Mouse (Mus musculus): ENCODE results near the gene Zfp93. TPM values are rescaled to one million over a fixed set of nuclear protein-coding genes. Genes with fewer than 3 reads are reported as not detected.
A peak's percentile ranks its signal among the peaks of the same experiment; 100 is the strongest.

Gene Zfp93
- polyA plus RNA-seq (2016; fragmentation: Nextera tagmentation; extraction: Ambion mirVana): 1.9 and 2.2 TPM in 2 replicates

GRCm38 (mm10) chr7:24270288-24270672 is at the start of gene Zfp93:
TSS of gene Zfp93 (plus strand) at chr7:24270420.
- H3K27ac ChIP-seq: peak within 1 kb of the TSS; percentile 60; the same call in 1 of the 2 replicates
- under 1% methylated on average over 12 of the region's 12 CpGs for WGBS (ENCODE audit: insufficient replicate concordance)

GRCm38 (mm10) chr7:24237040-24237791 is 33.0 kb upstream of the Zfp93 start, which contains the start of gene Zfp109:
TSS of gene Zfp109 (minus strand) at chr7:24237560.
- no peaks in the 10 kb centered on the region for H3K27me3 ChIP-seq (replicated peaks)

More at GRCm38 (mm10) chr7:24270288-24270672, at the start of gene Zfp93:
- H3K4me3 ChIP-seq: peak within 1 kb of the TSS; percentile 65
- H3K9ac ChIP-seq: peak within 1 kb of the TSS; percentile 66
- ATAC-seq: peak; percentile 90
- peaks cover 19% of the 10 kb centered on the region for H3K36me3 ChIP-seq
- H3K27me3 ChIP-seq (replicated peaks): no peaks in the 10 kb centered on the region
- H3K9me3 ChIP-seq (replicated peaks): no peaks in the 10 kb centered on the region
- peak within 1 kb of the TSS; percentile 79 for H3K4me2 ChIP-seq
- H3K4me1 ChIP-seq: peaks cover 11% of the 10 kb centered on the region; the same call in 1 of the 2 replicates

GRCm38 (mm10) chr7:24253779-24254615 is 16.2 kb upstream of the Zfp93 start:
- H3K27ac ChIP-seq: no peak overlapping the region
- H3K4me1 ChIP-seq: peaks cover 13% of the 10 kb centered on the region
- peak overlapping the region; percentile 66 for H3K4me2 ChIP-seq
- H3K4me3 ChIP-seq: peak overlapping the region; percentile 57; the same call in 1 of the 2 replicates
- H3K27me3 ChIP-seq (replicated peaks): no peaks in the 10 kb centered on the region
- no peak overlapping the region for H3K9ac ChIP-seq
- ATAC-seq: peak; percentile 10; the same call in 1 of the 2 replicates
- WGBS (ENCODE audit: insufficient replicate concordance): 64% methylated on average over 9 of the region's 9 CpGs
- H3K9me3 ChIP-seq (replicated peaks): no peaks in the 10 kb centered on the region
- H3K36me3 ChIP-seq: no peaks in the 10 kb centered on the region

More at GRCm38 (mm10) chr7:24237040-24237791, 33.0 kb upstream of the Zfp93 start, which contains the start of gene Zfp109:
- ATAC-seq: peak; percentile 82
- peaks cover 13% of the 10 kb centered on the region for H3K4me1 ChIP-seq
- no peak within 1 kb of the TSS for H3K27ac ChIP-seq
- H3K36me3 ChIP-seq: peaks cover 22% of the 10 kb centered on the region
- peak within 1 kb of the TSS; percentile 73 for H3K9ac ChIP-seq
- peak within 1 kb of the TSS; percentile 74 for H3K4me2 ChIP-seq
- WGBS (ENCODE audit: insufficient replicate concordance): 3% methylated on average over 28 of the region's 28 CpGs
- H3K9me3 ChIP-seq (replicated peaks): no peaks in the 10 kb centered on the region
- peak within 1 kb of the TSS; percentile 73 for H3K4me3 ChIP-seq

DNA sequence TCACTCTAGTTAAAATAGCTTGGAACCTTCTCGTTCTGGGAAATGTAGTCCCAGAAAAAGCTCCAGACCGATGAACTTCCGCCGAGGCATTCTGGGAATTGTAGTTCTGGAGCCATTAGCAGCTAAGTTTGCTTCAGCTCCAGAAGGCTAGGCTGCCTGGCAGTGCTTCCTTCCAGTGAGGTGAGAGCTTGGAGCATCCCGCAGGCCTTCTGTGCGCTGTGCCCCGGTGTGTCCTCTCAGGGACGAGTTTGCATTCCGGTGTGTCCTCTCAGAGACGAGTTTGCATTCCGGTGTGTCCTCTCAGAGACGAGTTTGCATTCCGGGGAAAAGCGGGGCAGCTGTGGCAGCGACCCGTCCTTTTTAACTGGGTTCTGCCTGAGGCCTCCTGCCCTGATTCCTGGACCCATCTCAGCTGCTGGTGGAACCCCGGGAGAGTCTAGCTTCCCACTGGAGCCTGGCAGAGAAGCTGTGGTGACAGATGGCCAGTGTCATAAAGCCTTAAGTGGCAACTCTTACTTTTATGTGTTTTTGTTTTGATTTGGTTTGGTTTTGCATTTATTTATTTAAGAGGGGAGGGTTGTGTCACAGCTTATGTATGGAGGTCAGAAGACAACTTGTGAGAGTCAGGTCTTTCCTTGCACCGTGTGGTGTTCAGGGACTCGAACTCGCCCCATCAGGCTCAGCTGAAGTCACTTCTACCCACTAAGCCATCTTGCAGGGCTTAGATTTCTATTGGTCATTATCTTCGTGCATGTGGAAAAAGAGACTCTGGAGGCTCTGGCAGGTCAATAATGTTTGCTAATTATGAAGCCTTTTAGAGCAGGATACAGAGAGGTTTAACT is 15.4 kb upstream of the Zfp93 start, which contains the start of gene Zfp108:
Zfp108 (plus strand) TSS at position 162 of the 842 bp plus-strand sequence.
- peak within 1 kb of the TSS; percentile 66 for H3K4me2 ChIP-seq
- 19% methylated on average over 21 of the region's 21 CpGs for WGBS (ENCODE audit: insufficient replicate concordance)
- H3K27ac ChIP-seq: no peak within 1 kb of the TSS
- H3K4me1 ChIP-seq: peaks cover 13% of the 10 kb centered on the region
- peak within 1 kb of the TSS; percentile 61 for H3K9ac ChIP-seq
- peak within 1 kb of the TSS; percentile 57 for H3K4me3 ChIP-seq
- no peaks in the 10 kb centered on the region for H3K27me3 ChIP-seq (replicated peaks)
- H3K9me3 ChIP-seq (replicated peaks): no peaks in the 10 kb centered on the region
- ATAC-seq: peak; percentile 81
- peaks cover 2% of the 10 kb centered on the region; the same call in 1 of the 2 replicates for H3K36me3 ChIP-seq

GRCm38 (mm10) chr7:24259306-24259999 is 10.8 kb upstream of the Zfp93 start:
- ATAC-seq: no peak
- Histone ChIP-seq H3K4me1 (peaks cover 8% of the 10 kb centered on the region), H3K4me3 (no peak overlapping the region), H3K4me2 (no peak overlapping the region), H3K27ac (no peak overlapping the region), H3K9me3 (replicated peaks) (no peaks in the 10 kb centered on the region), H3K9ac (no peak overlapping the region), H3K27me3 (replicated peaks) (no peaks in the 10 kb centered on the region), H3K36me3 (peaks cover 7% of the 10 kb centered on the region)
- WGBS (ENCODE audit: insufficient replicate concordance): 70% methylated on average over 13 of the region's 13 CpGs

- WGBS (ENCODE audit: insufficient replicate concordance): 72% methylated on average over 4 of the region's 4 CpGs
- Histone ChIP-seq H3K27ac (no peak overlapping the region), H3K36me3 (peaks cover 7% of the 10 kb centered on the region), H3K4me2 (no peak overlapping the region), H3K27me3 (replicated peaks) (no peaks in the 10 kb centered on the region), H3K4me1 (peaks cover 4% of the 10 kb centered on the region; the same call in 1 of the 2 replicates), H3K9ac (no peak overlapping the region), H3K4me3 (no peak overlapping the region), H3K9me3 (replicated peaks) (no peaks in the 10 kb centered on the region)
- ATAC-seq: no peak
Measured at GRCm38 (mm10) chr7:24260000-24260312, 10.3 kb upstream of the Zfp93 start.

DNA sequence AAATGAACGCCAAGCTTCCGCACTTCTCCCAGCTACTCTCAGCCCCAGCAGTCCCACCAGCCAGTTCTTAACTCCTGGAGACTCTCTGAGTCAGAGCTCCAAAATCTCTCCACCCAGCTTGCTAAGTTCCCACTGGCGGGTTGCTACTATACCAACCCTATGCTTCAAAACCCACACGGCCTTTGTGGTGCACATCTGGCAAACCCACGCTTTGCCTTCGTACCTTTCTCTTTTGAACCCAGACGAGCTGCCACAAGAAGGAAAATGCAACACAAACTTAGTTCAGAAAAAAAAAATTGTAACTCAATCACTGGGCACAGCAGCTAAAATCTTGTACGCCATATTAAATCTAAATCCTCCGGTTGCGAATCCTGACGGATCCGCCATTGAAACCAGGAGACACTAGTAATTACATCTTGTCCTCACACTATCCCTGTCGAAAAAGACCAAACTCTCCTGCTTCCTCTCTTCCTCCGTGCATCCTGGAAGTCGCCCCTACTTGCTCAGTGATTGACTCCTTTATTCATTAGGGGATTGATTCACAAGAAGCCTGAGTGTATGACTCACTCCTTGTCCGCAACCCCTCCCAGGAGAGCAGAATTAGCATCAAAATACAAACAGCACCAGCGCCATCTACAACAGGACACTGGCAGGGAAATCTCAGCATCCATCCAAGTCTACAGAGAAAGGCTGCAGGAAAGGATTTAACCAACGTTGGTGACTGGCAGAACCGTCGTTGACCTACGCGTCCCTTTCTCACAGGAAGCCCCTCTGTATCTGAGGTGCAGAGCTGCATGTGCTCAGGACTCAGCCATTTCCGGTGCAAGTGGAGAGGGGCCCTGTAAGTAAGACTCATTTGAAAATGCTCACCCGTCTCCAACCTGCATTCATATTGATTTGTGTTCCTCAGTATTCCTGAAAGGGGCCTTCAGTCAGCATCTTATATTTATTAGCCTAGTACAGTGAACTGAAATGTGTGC is 1.8 kb upstream of the Zfp93 start:
- Histone ChIP-seq H3K27ac (no peak overlapping the region), H3K27me3 (replicated peaks) (no peaks in the 10 kb centered on the region), H3K4me1 (peaks cover 11% of the 10 kb centered on the region; the same call in 1 of the 2 replicates), H3K4me3 (no peak overlapping the region), H3K36me3 (peaks cover 1% of the 10 kb centered on the region; the same call in 1 of the 2 replicates), H3K9ac (no peak overlapping the region), H3K9me3 (replicated peaks) (no peaks in the 10 kb centered on the region), H3K4me2 (no peak overlapping the region)
- 66% methylated on average over 24 of the region's 24 CpGs for WGBS (ENCODE audit: insufficient replicate concordance)
- no peak for ATAC-seq

DNA sequence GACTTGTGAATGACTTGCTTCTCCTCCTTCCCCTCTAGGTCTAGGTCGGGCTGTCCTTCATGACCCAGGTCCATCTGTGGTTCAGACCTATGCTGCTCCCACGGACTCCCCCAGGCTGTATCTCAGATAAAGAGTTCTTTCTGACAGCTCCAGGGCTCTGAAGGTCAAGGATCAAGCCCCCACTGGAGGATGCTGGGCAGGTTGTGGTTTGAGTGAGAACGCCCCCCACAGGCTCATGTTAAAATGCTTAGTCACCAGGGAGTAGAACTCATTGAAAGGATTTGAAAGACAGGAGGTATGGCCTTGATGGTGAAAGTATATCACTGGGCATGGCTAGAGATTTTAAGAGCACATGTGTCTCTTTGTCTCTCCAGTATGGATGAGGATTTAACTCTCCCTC is 964 bp upstream of the Zfp93 start:
- Histone ChIP-seq H3K27ac (no peak overlapping the region), H3K4me3 (no peak overlapping the region), H3K9me3 (replicated peaks) (no peaks in the 10 kb centered on the region), H3K27me3 (replicated peaks) (no peaks in the 10 kb centered on the region), H3K9ac (no peak overlapping the region), H3K4me1 (peaks cover 11% of the 10 kb centered on the region; the same call in 1 of the 2 replicates), H3K36me3 (peaks cover 9% of the 10 kb centered on the region; the same call in 1 of the 2 replicates), H3K4me2 (peak overlapping the region; percentile 79; the same call in 1 of the 2 replicates)
- ATAC-seq: no peak
- 41% methylated on average over 3 of the region's 3 CpGs for WGBS (ENCODE audit: insufficient replicate concordance)

DNA sequence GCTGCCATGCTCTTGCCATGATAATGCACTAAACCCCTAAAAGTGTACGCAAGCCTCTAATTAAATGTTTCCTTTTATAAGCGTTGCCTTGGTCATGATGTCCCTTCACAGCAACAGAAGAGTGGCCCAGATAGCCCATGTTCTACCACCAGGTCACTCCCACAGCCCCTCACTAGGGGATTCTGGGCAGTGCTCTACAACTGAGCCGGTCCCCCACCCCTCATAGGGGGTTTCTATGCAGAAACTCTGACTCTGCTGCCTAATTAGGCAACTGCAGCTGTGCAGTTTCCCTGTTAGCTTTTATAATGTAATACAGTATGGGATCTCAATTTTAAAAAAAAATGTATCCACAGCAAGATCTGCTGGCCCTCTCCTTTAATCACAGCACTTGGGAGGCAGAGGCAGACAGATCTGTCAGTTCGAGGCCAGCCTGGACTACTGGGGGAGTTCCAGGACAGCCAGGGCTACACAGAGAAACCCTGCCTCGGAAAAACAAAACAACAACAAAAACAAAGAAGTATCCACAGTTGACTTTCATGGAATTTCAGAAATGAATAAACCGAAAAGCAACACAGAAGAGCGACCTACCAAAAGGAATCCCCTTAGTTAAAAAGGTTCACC is 443 bp upstream of the Zfp93 start:
- Histone ChIP-seq H3K9ac (peak overlapping the region; percentile 66), H3K27ac (no peak overlapping the region), H3K27me3 (replicated peaks) (no peaks in the 10 kb centered on the region), H3K4me1 (peaks cover 11% of the 10 kb centered on the region; the same call in 1 of the 2 replicates), H3K4me3 (peak overlapping the region; percentile 65), H3K36me3 (peaks cover 14% of the 10 kb centered on the region), H3K4me2 (peak overlapping the region; percentile 79), H3K9me3 (replicated peaks) (no peaks in the 10 kb centered on the region)
- 0 out of 2 replicates have a peak, but pooled peaks have one; percentile 25 for ATAC-seq
- 34% methylated on average over 7 of the region's 7 CpGs for WGBS (ENCODE audit: insufficient replicate concordance)

Data from liver, embryonic 12.5 days (tissue).